Mouse (Mus musculus): ENCODE data around the gene Ahnak2.

- TF ChIP-seq CTCF (IDR thresholded peaks at IDR 0.05; ENCODE audit: low read depth) (no peak), EP300 (IDR thresholded peaks at IDR 0.05; ENCODE audit: low read depth) (no peak)
These were observed 58.2 kb downstream of the Ahnak2 start for GRCm38 (mm10) chr12:112744211-112744610.

Data from liver, embryonic 14.5 days (tissue).